ENCODE assay signal across 8 mouse cellular contexts in the genomic region with DNA sequence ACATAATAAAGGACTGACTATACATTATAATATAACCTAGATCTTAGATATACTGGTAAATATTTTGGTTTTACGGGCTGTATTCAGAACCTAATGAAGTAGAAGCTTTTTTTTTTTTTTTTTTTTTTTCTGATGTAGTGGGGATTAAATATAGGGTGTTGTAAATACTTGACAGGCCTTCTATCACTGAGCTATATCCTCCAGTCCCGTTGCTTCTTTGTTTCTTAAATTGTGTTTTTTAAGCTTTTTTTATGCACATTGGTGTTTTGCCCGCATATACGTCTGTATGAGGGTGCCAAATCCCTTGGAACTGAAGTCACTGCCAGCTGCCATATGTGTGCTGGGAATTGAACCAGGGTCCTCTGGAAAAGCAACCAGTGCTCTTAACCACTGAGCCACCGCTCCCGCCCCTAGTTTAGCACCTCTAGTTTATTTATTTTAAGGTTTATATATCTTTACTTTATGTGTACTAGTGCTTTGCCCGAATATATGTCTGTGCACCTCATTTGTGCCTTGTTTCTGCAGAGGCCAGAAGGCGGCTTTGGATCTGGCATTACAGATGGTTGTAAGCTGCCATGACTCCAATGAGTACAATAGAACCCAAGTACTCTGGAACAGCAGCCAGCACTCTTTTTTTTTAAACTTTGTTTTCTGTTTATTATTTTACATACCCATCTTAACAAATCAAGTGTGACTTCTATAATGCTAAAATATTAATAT. TPM values are rescaled to one million over a fixed set of nuclear protein-coding genes. Genes with fewer than 3 reads are reported as not detected.
DNase-seq lines count a peak whose midpoint lies in the region; ATAC-seq and TF ChIP-seq lines count a peak whose summit lies in the region.

No protein-coding gene starts in this region.

- TF ChIP-seq CTCF in liver, postnatal 0 days (IDR thresholded peaks at IDR 0.05; ENCODE audit: low read depth) = no peak

- H3K4me2 ChIP-seq in heart, embryonic 14.5 days (ENCODE audit: low read length) = peak overlapping the region; percentile 55
- peak overlapping the region; percentile 42 for H3K4me2 ChIP-seq in forebrain, embryonic 16.5 days (ENCODE audit: low read length)
- H3K4me2 ChIP-seq in liver, postnatal 0 days (ENCODE audit: low read depth, low read length) = peak overlapping the region; percentile 54

- no peak for TF ChIP-seq EP300 in liver, postnatal 0 days (IDR thresholded peaks at IDR 0.05; ENCODE audit: low read depth)

- ATAC-seq in heart, embryonic 14.5 days (ENCODE audit: insufficient number of reproducible peaks, insufficient read depth, low FRiP score, low read depth) = no peak
- ATAC-seq in forebrain, embryonic 16.5 days = no peak
- no peak for ATAC-seq in liver, postnatal 0 days

- no peak for DNase-seq in heart, adult 18-20 months
- DNase-seq in ES-CJ7 (ENCODE audit: low read depth, low spot score) = peak; percentile 5
- DNase-seq in liver, postnatal 0 days = no peak
- no peak for DNase-seq in right cerebral cortex, adult 18-20 months
- DNase-seq in adrenal gland, postnatal 14 days = no peak
- DNase-seq in spleen, postnatal 36 days (ENCODE audit: low spot score in 2 of 2) = no peak

- H3K27me3 ChIP-seq in heart, embryonic 14.5 days (ENCODE audit: control insufficient read depth, insufficient read depth, low read length) = no peaks in the 10 kb centered on the region
- no peaks in the 10 kb centered on the region for H3K27me3 ChIP-seq in forebrain, embryonic 16.5 days (replicated peaks; ENCODE audit: control insufficient read depth, insufficient read depth, low read length)
- no peaks in the 10 kb centered on the region for H3K27me3 ChIP-seq in liver, postnatal 0 days (ENCODE audit: insufficient read depth, low read length)

- H3K9me3 ChIP-seq in heart, embryonic 14.5 days (ENCODE audit: control insufficient read depth, low read length) = no peaks in the 10 kb centered on the region
- no peaks in the 10 kb centered on the region for H3K9me3 ChIP-seq in forebrain, embryonic 16.5 days (ENCODE audit: control insufficient read depth, low read length)
- no peaks in the 10 kb centered on the region for H3K9me3 ChIP-seq in liver, postnatal 0 days (ENCODE audit: low read length)

- H3K27ac ChIP-seq in heart, embryonic 14.5 days (replicated peaks in 1 of 2; ENCODE audit: control insufficient read depth in 1 of 2, insufficient read depth in 1 of 2, low read depth in 2 of 2, low read length in 2 of 2) = peak overlapping the region in 1 of 2 experiments; percentile 68; a peak in 1 of 4 replicates
- H3K27ac ChIP-seq in forebrain, embryonic 16.5 days (ENCODE audit: low read length) = no peak overlapping the region
- H3K27ac ChIP-seq in liver, postnatal 0 days (ENCODE audit: low read depth) = peak overlapping the region; percentile 84

- no peaks in the 10 kb centered on the region for H3K36me3 ChIP-seq in heart, embryonic 14.5 days (ENCODE audit: control insufficient read depth, insufficient read depth, low read length)
- no peaks in the 10 kb centered on the region for H3K36me3 ChIP-seq in forebrain, embryonic 16.5 days (ENCODE audit: control insufficient read depth, insufficient read depth)
- H3K36me3 ChIP-seq in liver, postnatal 0 days (replicated peaks; ENCODE audit: insufficient read depth, low read length) = no peaks in the 10 kb centered on the region

- peak overlapping the region; percentile 70 for H3K9ac ChIP-seq in heart, embryonic 14.5 days (ENCODE audit: low read length)
- no peak overlapping the region for H3K9ac ChIP-seq in forebrain, embryonic 16.5 days (replicated peaks; ENCODE audit: low read depth, low read length)
- no peak overlapping the region for H3K9ac ChIP-seq in liver, postnatal 0 days (replicated peaks)

- H3K4me1 ChIP-seq in heart, embryonic 14.5 days (ENCODE audit: control insufficient read depth in 2 of 2, insufficient read depth in 2 of 2, low read length in 2 of 2) = peaks cover 0 to 6% of the 10 kb centered on the region in 2 experiments; a peak in 1 of 4 replicates
- peaks cover 7% of the 10 kb centered on the region for H3K4me1 ChIP-seq in forebrain, embryonic 16.5 days (replicated peaks; ENCODE audit: control insufficient read depth, insufficient read depth, low read length)
- H3K4me1 ChIP-seq in liver, postnatal 0 days (ENCODE audit: insufficient read depth) = no peaks in the 10 kb centered on the region

- peak overlapping the region; percentile 42 to 59; a peak in 3 of 4 replicates for H3K4me3 ChIP-seq in heart, embryonic 14.5 days (ENCODE audit: control insufficient read depth in 1 of 2, insufficient read depth in 1 of 2, low read depth in 1 of 2, low read length in 2 of 2)
- H3K4me3 ChIP-seq in forebrain, embryonic 16.5 days (replicated peaks; ENCODE audit: low read length) = peak overlapping the region; percentile 48
- H3K4me3 ChIP-seq in liver, postnatal 0 days (ENCODE audit: low read depth, low read length) = peak overlapping the region; percentile 56

- 48% methylated on average over 8 of the region's 8 CpGs for WGBS in heart, embryonic 14.5 days
- WGBS in forebrain, embryonic 16.5 days = 49% methylated on average over 8 of the region's 8 CpGs
- WGBS in liver, postnatal 0 days (ENCODE audit: insufficient replicate concordance) = 55% methylated on average over 8 of the region's 8 CpGs

RNA-seq across cellular contexts. Expression of a gene that starts 8.9 kb away (rescaled TPM):
- polyA plus RNA-seq in heart, embryonic 14.5 days (2014; fragmentation: Nextera tagmentation; extraction: Ambion mirVana) = 157 and 162 TPM in 2 replicates
- 10 to 100 TPM; 69.8 to 71.6 TPM for total RNA-seq in heart, adult 18-20 months (2021)
- polyA plus RNA-seq in forebrain, embryonic 16.5 days (2015; fragmentation: Nextera tagmentation; extraction: Ambion mirVana) = 109 and 112 TPM in 2 replicates
- 92.5 and 94.9 TPM in 2 replicates for polyA plus RNA-seq in liver, postnatal 0 days (2015; fragmentation: Nextera tagmentation; extraction: Ambion mirVana)
- 62.5 and 64.4 TPM in 2 replicates for total RNA-seq in adrenal gland, postnatal 14 days (2021)

RNA-seq across cellular contexts. Expression of a gene that starts 9.1 kb away (rescaled TPM):
- 20.0 and 21.1 TPM in 2 replicates for polyA plus RNA-seq in heart, embryonic 14.5 days (2014; fragmentation: Nextera tagmentation; extraction: Ambion mirVana)
- total RNA-seq in heart, adult 18-20 months (2021) = 10 to 100 TPM; 15.2 to 18.2 TPM
- 25.2 and 30.8 TPM in 2 replicates for polyA plus RNA-seq in forebrain, embryonic 16.5 days (2015; fragmentation: Nextera tagmentation; extraction: Ambion mirVana)
- 9.2 TPM in 2 replicates for polyA plus RNA-seq in liver, postnatal 0 days (2015; fragmentation: Nextera tagmentation; extraction: Ambion mirVana)
- 47.0 and 51.0 TPM in 2 replicates for total RNA-seq in adrenal gland, postnatal 14 days (2021)

RNA-seq across cellular contexts. Expression of a gene that starts 37.9 kb away (rescaled TPM):
- 0.78 and 0.86 TPM in 2 replicates for polyA plus RNA-seq in heart, embryonic 14.5 days (2014; fragmentation: Nextera tagmentation; extraction: Ambion mirVana)
- 1 to 10 TPM; 3.2 to 3.8 TPM for total RNA-seq in heart, adult 18-20 months (2021)
- polyA plus RNA-seq in forebrain, embryonic 16.5 days (2015; fragmentation: Nextera tagmentation; extraction: Ambion mirVana) = 13.9 and 15.3 TPM in 2 replicates
- polyA plus RNA-seq in liver, postnatal 0 days (2015; fragmentation: Nextera tagmentation; extraction: Ambion mirVana) = 0.69 and 0.75 TPM in 2 replicates
- 10.2 and 10.7 TPM in 2 replicates for total RNA-seq in adrenal gland, postnatal 14 days (2021)
